Mouse (Mus musculus) right cerebral cortex, adult 18-20 months (tissue): ENCODE measurements around the gene Mrpl38.
"Not testable (repeated sequence)": the region's sequence is repeated elsewhere in the genome, so short reads cannot be mapped to it uniquely, and the experiment has no call there.

Experiments
- DNase-seq: peaks from one replicate; pipeline ENCODE4 v3.0.0; 2022; ENCODE audit warnings: mixed read lengths

The Mrpl38 gene

GRCm38 (mm10) chr11:116143468-116143867, 4.8 kb upstream of the Mrpl38 start:
- no peak for DNase-seq

GRCm38 (mm10) chr11:116142211-116142991, 3.7 kb upstream of the Mrpl38 start:
- DNase-seq, result no peak

GRCm38 (mm10) chr11:116138096-116138467, 586 bp downstream of the Mrpl38 start:
- DNase-seq, result no peak

- DNase-seq, result no peak
Measured at GRCm38 (mm10) chr11:116134171-116134570, 4.5 kb downstream of the Mrpl38 start.

GRCm38 (mm10) chr11:116133497-116133896, 5.2 kb downstream of the Mrpl38 start:
- no peak for DNase-seq

- DNase-seq, result no peak
Measured at GRCm38 (mm10) chr11:116132366-116133333, 6.0 kb downstream of the Mrpl38 start.

GRCm38 (mm10) chr11:116131349-116132170, 7.1 kb downstream of the Mrpl38 start:
- no peak for DNase-seq

GRCm38 (mm10) chr11:116130488-116131205, 8.0 kb downstream of the Mrpl38 start, which contains the start of gene Trim65:
Gene Trim65, minus strand, starts transcription at chr11:116131128.
- DNase-seq, result peak; percentile 90

- DNase-seq, result no peak
Measured at GRCm38 (mm10) chr11:116129993-116130487, 8.6 kb downstream of the Mrpl38 start.

GRCm38 (mm10) chr11:116129091-116129790, 9.4 kb downstream of the Mrpl38 start:
- DNase-seq, result no peak

GRCm38 (mm10) chr11:116127986-116128385, 10.7 kb downstream of the Mrpl38 start:
- DNase-seq, result no peak

GRCm38 (mm10) chr11:116127156-116127980, 11.3 kb downstream of the Mrpl38 start, which contains the start of gene Trim47:
Gene Trim47, minus strand, starts transcription at chr11:116127210.
- DNase-seq, result no peak

- DNase-seq, result no peak
Measured at GRCm38 (mm10) chr11:116126261-116126660, 12.4 kb downstream of the Mrpl38 start.

- not testable (repeated sequence) for DNase-seq
Measured at GRCm38 (mm10) chr11:116121731-116122245, 16.9 kb downstream of the Mrpl38 start.

- DNase-seq, result no peak
Measured at GRCm38 (mm10) chr11:116117819-116118218, 20.8 kb downstream of the Mrpl38 start.

GRCm38 (mm10) chr11:116117241-116117640, 21.4 kb downstream of the Mrpl38 start:
- no peak for DNase-seq

GRCm38 (mm10) chr11:116111611-116112203, 27.0 kb downstream of the Mrpl38 start:
- no peak for DNase-seq

GRCm38 (mm10) chr11:116111067-116111466, 27.6 kb downstream of the Mrpl38 start:
- no peak for DNase-seq

GRCm38 (mm10) chr11:116110540-116110939, 28.1 kb downstream of the Mrpl38 start:
- no peak for DNase-seq
